Mouse (Mus musculus): Measurements from ENCODE around the gene Rps6ka5. TPM values are rescaled to one million over a fixed set of nuclear protein-coding genes. Genes with fewer than 3 reads are reported as not detected.

Rps6ka5 gene
- total RNA-seq, 2 experiments from 2014 or later, result 25.4 to 26.2 TPM

DNA sequence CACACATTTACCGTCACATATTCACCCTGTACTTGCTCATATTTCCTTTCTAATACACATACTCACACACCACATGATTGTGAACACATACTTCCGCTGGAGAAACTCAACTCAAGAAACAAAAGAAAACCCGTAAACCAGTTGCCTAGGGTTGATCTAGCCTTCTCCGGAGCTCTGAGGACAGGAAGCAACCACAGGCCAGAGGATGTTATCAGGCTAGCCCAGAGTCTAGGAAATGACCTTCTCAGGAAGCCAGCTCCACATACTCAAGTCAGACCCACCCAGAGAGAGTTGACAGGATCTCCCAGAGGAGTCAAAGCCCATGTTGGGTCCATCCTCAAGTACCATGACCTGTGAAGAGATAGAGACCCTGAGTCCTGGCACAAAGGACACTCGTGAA lies 218.1 kb downstream of the Rps6ka5 start:
- ATAC-seq (replicated peaks; ENCODE audit: poor library complexity), result peak; percentile 46

GRCm38 (mm10) chr12:100505484-100505883 lies 221.3 kb downstream of the Rps6ka5 start:
- ATAC-seq (replicated peaks; ENCODE audit: poor library complexity), result peak; percentile 87

DNA sequence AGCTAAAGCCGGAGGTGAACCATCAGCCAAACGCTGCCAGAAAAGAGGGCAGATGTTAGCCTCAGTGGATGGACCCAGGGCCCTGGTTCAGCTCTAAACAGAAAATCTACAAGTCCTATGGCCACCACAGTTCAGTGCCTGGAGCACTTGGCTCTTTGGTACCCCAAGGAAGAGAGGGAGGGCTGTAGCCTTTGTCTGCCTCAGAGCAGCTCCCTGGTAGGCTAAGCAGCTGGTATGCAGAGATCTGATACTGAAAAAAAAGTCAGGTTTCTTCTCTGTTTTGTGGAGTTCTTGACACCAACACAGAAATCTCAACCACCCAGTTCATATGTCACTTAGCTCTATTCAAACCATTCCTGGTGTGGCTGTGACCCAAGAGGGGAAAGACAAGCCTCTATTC lies 222.2 kb downstream of the Rps6ka5 start:
- no peak for ATAC-seq (replicated peaks; ENCODE audit: poor library complexity)

GRCm38 (mm10) chr12:100503659-100504058 lies 223.1 kb downstream of the Rps6ka5 start:
- no peak for ATAC-seq (replicated peaks; ENCODE audit: poor library complexity)

GRCm38 (mm10) chr12:100502544-100502943 lies 224.2 kb downstream of the Rps6ka5 start:
- ATAC-seq (replicated peaks; ENCODE audit: poor library complexity), result no peak

DNA sequence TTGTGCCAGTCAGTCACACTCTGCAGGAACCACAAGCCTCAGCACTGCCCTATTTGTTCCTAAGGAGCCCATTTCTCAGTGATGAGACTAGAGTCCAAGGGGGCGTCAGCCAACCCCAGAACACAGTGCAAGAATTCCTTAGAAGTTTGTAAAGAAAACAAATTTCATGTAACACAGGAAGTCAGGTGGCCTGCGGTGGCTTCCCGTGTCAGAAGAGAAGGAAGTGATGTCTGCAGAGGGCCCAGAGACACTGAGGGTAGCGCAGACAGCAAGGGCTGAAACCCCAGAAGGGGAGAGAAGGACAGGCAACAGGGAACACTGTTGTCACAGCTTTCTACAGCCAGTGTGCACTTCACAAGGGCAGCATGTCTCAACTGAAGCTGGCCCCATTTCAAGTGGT lies 225.5 kb downstream of the Rps6ka5 start:
- ATAC-seq (replicated peaks; ENCODE audit: poor library complexity), result peak; percentile 55

DNA sequence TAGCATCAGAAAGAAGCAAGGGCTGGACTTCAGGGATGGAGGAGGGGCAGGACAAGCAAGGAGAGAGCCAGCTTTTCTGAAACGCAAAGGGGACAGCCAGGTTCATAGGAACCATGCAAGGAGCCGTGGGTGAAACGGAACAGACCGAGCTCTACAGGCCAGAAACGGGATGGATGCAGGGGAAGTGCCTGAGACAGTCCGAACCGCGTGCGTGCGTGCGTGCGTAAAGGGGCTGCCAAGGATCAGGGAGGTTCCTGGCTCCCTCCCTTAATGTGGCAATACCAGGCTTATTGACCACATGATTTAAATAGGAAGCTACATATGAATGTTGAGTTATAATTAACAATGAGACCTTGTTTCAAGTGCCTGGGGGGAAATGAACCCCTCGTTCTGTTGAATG lies 227.3 kb downstream of the Rps6ka5 start:
- ATAC-seq (replicated peaks; ENCODE audit: poor library complexity), result peak; percentile 72

Other genes with a start within 250 kb of the Rps6ka5 start
- gene Ttc7b, start 206.2 kb downstream of the Rps6ka5 start, total RNA-seq (2015), result 24.3 and 28.8 TPM in 2 replicates
- 13.3 and 16.5 TPM in 2 replicates for gene Ttc7b, start 206.2 kb downstream of the Rps6ka5 start, total RNA-seq (2017)
- 12.5 and 15.1 TPM in 2 replicates for gene Dglucy, start 52.1 kb upstream of the Rps6ka5 start, total RNA-seq (2015)
- gene Dglucy, start 52.1 kb upstream of the Rps6ka5 start, total RNA-seq (2017), result 13.1 and 15.3 TPM in 2 replicates
- 0.37 and 0.39 TPM in 2 replicates for gene Gpr68, start 181.2 kb upstream of the Rps6ka5 start, total RNA-seq (2015)
- gene Gpr68, start 181.2 kb upstream of the Rps6ka5 start, total RNA-seq (2017), result 0.08 and 1.1 TPM in 2 replicates